Mouse (Mus musculus) bone marrow, adult 2 months (tissue): Measurements from ENCODE around the gene Nos1ap. TPM values are rescaled to one million over a fixed set of nuclear protein-coding genes. Genes with fewer than 3 reads are reported as not detected.

Experiments
- H3K27ac ChIP-seq: fragments of 200-500 bp; 2 replicates; pipeline ENCODE4 v1.5.1; 2012; ENCODE audit warnings: low read depth, mild to moderate bottlenecking, control low read depth, inconsistent platforms, low read length; ENCODE audit not compliant: control insufficient read depth, poor library complexity, insufficient read depth
- H3K4me1 ChIP-seq: fragments of 200-500 bp; 2 replicates; pipeline ENCODE4 v1.6.1; 2011; ENCODE audit warnings: low read length; ENCODE audit not compliant: control insufficient read depth, insufficient read depth
- H3K4me3 ChIP-seq: fragments of 200-500 bp; replicated peaks from 2 replicates; pipeline ENCODE3; 2011; ENCODE audit warnings: mild to moderate bottlenecking, low read depth, low read length, control low read depth; ENCODE audit not compliant: control insufficient read depth
- CTCF ChIP-seq: fragments of 200-500 bp; IDR thresholded peaks from 2 replicates; pipeline ENCODE4 v1.5.1; 2011; ENCODE audit warnings: low read length, control low read depth; ENCODE audit not compliant: control insufficient read depth, insufficient read depth
- POLR2A ChIP-seq: fragments of 200-500 bp; IDR thresholded peaks from 2 replicates; pipeline ENCODE4 v1.6.1; 2011; ENCODE audit warnings: low read depth, mild to moderate bottlenecking, control low read depth, low read length, borderline replicate concordance; ENCODE audit not compliant: control insufficient read depth
- WGBS: fragments of 180-500 bp; shearing (Covaris S2); methylation state at CpG from one replicate; pipeline ENCODE4 v1.1.7; 2018; 5-methylcytosine and 5-hydroxymethylcytosine counted together
- polyA plus RNA-seq: library from polyadenylated mRNA; stranded (reverse); fragments of >200 nt; gene quantifications from 2 replicates; pipeline ENCODE4 v1.2.4, GENCODE M21; 2011; ENCODE audit warnings: low replicate concordance; ENCODE audit not compliant: missing spikeins, insufficient read depth, insufficient read length

Nos1ap gene
- polyA plus RNA-seq, 1 experiment, result 68.3 TPM

DNA sequence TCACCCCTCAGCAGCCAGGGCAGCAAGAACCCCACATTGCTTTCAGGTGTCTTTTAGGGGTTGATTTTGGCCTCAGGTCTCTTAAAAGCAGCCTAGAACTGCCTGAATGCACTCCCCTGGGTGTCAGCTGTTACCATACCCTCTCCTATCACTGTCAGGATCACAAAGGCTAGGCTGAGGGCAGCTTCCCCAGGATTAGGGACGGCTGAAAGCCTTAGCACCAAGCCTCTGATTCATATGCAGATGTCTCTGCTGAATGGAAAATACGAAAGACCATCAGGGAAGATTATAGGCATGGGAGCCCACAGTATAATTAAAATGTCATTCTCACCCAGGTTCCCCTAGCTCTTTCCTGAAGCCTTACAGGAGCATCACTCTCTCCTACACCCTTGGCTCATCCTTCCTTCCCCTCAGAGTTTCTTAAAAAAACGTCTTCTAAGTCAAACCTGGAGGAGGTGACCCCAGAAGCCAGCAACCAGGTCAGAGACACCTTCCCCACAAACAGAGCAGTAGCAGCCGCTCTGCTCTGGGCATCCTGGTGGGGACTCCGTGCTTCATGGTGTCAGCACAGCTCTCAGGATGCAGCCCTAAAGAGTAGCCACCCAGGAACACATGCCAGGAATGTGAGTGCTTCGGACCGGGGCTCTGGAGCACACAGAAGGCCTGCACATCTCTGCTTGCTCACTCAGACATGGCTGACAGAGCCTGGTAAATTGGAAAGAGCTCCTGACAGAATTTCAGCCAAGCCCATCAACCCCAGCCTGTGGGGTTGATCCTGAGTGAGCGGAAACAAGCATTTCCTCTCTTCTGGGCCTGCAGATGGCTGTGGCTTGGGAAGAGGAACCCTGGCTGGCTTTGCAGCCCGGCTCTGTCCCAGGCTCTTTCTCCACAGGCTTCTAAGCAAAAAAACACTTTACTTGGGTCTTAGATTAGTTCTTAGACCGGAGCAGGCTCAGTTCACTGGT is 111.7 kb downstream of the Nos1ap start:
- TF ChIP-seq POLR2A (no peak), CTCF (no peak)
- Histone ChIP-seq H3K4me3 (no peak overlapping the region), H3K27ac (no peak overlapping the region), H3K4me1 (no peaks in the 10 kb centered on the region; the same call in 1 of the 2 replicates)
- 22% methylated on average over 10 of the region's 10 CpGs for WGBS

DNA sequence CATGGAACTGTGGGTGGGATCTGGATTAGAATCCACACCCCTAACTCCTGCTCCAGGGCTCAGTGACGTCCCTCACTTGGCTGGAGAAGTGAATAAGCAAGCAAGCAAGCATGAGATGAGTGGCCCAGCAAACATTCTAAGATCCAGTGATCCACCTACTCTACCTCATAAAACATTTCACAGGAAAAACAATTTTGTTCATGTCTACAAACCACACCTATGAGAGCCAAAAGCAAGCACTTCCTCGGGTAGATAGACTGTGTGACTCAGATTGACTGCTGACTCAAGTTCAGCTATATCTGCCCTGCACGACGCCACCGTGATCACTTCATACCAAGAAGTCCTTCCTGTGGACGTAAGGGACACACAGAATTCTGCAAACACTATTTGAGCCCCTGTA is 116.2 kb downstream of the Nos1ap start:
- 74% methylated on average over 6 of the region's 6 CpGs for WGBS
- Histone ChIP-seq H3K4me1 (no peaks in the 10 kb centered on the region; the same call in 1 of the 2 replicates), H3K27ac (no peak overlapping the region), H3K4me3 (no peak overlapping the region)
- TF ChIP-seq POLR2A (no peak), CTCF (no peak)

DNA sequence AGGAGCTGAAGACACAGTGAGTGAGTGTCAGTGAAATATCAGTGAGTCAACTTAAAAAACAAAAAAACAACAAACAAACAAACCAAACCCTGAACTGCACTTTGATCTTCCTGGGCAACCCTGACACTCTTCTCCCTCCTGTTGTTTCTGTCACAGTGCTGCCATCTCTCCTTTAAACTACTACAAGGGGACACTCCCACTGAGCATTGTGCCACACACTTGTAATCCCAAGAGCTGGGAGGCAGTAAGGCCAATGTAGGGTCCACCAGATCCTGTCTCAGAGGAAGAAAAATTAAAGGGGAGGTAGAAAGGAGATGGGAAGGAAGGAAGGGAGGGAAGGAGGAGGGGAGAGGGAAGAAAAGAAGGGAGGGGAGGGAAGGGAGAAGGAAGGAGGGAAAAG is 116.8 kb downstream of the Nos1ap start:
- no peak for TF ChIP-seq CTCF
- TF ChIP-seq POLR2A, result no peak
- H3K27ac ChIP-seq, result no peak overlapping the region
- H3K4me1 ChIP-seq, result no peaks in the 10 kb centered on the region
- no peak overlapping the region for H3K4me3 ChIP-seq

DNA sequence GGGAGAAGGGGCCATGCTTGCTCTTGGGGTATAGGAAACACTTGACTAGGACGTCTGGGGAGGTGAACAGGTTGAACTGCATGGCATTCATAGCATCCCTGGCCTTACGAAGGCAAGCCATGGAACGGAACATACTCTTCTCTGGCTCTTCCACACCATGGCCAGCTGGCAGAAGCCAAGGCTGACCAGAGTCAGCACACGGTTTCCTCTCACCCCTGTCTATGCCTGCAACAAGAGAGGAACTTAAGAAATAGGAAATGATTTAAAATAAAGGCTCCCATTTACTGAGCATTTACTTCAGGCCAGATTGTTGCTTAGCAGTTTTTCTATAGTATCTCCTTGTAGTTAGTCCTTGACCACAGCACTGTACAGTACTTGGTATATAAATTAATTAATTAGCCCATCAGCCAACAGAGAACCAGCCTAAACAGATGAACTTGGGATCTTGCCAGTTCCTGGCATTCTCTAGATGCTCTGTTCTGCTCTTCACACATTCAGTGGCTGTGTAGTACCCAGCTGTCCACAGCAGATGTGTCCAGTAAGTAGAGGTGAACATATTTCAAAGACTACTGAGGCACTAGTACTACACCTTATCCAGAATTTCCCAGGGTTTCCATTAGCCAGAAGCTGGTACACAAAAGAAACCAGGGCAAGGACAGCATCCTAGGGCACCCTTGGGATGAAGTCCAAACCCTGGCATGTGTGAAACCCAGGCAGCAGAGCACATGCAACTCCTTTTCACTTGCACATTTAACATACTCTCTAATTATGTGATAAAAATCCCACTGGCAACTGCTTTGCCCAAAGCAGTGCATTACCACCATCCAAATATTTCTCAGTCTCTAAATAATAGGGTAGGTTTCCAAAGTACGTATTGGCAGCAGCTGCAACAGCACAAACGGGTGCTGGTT is 123.3 kb downstream of the Nos1ap start:
- H3K4me3 ChIP-seq, result no peak overlapping the region
- no peak for TF ChIP-seq CTCF
- TF ChIP-seq POLR2A, result no peak
- no peak overlapping the region for H3K27ac ChIP-seq
- 42% methylated on average over 6 of the region's 6 CpGs for WGBS
- peaks cover 1% of the 10 kb centered on the region; the same call in 1 of the 2 replicates for H3K4me1 ChIP-seq

DNA sequence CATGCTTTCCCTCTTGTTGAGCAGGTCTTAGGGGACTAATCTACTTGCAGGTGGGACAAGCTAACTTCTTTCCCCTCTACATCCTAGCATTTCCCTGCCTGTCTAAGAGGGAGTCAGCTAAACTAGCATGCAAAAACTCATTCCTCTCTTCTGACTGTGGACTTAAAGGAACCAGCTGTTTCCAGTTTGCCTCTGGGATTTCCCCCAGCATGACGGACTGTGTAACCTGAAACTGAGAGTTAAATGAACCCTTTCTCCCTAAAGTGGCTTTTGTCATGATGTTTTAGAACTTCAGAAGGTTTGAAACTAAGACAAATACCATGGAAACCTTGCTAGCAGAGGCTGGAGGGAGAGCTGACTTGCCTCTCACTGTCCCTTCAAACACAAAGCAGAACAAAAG is 127.5 kb downstream of the Nos1ap start:
- TF ChIP-seq POLR2A, result no peak
- TF ChIP-seq CTCF, result no peak
- no peak overlapping the region for H3K4me3 ChIP-seq
- H3K4me1 ChIP-seq, result peaks cover 1% of the 10 kb centered on the region; the same call in 1 of the 2 replicates
- WGBS, result 86% methylated on average over 1 of the region's 1 CpGs
- H3K27ac ChIP-seq, result no peak overlapping the region

DNA sequence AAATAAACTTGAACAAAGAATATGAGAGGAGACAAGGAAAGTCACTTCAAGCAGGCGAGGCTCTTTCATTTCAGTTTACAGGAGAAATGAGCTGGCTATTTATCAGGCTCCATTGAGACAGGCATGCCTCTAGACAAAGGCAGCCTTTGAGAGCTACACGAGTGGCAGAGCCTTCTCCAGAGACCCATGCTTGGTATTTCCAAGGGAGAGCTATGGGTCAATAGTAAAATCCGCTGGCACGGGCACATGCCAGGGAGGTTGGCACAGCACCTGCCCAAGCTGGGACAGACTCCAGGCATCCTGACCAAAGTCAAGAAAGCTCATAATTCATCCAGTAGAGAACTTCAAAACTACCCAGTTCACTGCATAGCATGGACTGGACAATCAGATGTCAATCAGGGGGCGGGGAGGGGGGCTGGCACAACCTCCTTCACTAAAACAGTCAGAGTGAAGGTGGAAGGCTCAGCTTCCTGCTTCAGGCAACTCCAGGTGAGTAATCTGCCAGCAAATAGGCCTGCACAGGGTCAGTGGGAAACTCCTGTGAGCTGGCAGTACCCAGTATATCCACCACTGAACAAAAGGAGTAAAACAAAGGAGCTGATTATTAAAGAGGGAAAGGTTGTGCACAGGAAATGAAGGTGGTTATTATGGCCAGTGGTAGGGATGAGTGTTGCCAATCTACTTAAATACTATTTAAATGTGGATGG is 129.6 kb downstream of the Nos1ap start:
- no peak overlapping the region for H3K27ac ChIP-seq
- no peak overlapping the region for H3K4me3 ChIP-seq
- WGBS, result 88% methylated on average over 5 of the region's 5 CpGs
- no peak for TF ChIP-seq POLR2A
- no peak for TF ChIP-seq CTCF
- H3K4me1 ChIP-seq, result no peaks in the 10 kb centered on the region

DNA sequence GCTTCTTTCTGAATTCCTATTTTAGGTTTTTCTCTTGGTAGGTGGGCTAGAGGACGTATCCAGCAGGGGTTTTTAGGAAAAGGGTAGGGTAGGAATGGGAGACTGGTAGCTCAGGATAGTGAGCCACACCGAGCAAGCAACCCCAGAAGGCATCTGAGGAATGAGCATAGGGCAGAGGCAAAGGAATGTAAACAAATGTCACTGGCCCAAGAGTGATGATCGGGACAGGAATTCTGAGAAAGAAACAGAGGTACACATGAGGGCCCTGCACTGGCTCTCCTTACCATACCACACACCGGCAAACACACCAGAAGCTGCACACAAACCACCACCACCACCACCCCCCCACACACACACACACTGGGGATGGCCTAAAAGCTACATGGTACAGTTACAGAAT is 132.0 kb downstream of the Nos1ap start:
- Histone ChIP-seq H3K4me3 (no peak overlapping the region), H3K27ac (no peak overlapping the region), H3K4me1 (no peaks in the 10 kb centered on the region)
- TF ChIP-seq POLR2A (no peak), CTCF (no peak)
- WGBS, result 93% methylated on average over 4 of the region's 4 CpGs

DNA sequence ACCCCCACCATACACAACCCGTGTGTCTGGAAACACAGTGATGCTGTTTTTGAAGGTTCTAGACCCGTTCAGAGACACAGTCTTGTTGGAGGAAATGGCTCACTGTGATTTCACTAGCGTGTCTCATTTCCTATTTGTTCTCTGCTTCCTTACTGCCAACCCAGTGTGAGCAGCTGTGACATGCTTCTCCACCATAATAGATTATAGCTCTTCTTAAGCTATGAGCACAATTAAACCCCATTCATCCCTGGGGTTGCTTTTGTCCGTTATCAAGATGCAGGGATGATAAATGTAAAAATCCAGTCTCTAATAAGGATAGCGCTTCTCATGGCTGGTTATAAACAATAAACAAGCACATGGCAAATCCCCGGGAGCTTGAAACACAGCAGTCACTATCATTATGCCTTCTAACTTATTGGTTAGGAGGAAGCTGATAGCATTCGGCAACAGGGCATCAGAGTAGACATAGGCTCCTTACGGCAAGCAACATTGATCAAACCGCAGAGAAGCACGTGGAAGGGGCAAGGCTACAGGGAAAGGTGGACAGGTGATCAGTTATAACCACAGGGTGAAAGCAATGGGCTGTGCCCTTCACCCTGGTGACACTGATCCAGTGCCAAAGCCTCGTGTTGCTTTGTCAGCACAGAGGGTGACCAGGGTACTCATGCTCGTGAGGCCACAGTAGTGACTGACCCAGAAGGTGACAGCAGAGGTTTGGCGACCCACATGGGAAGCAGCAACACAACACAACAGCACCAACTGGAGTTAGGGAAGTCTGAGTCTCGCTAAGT is 133.6 kb downstream of the Nos1ap start:
- Histone ChIP-seq H3K4me3 (no peak overlapping the region), H3K27ac (no peak overlapping the region), H3K4me1 (no peaks in the 10 kb centered on the region)
- TF ChIP-seq POLR2A (no peak), CTCF (no peak)
- WGBS, result 85% methylated on average over 14 of the region's 14 CpGs
